ENCODE assay signal across 21 mouse cellular contexts in genomic region chr7:110209422-110209821, GRCm38 (mm10). TPM values are rescaled to one million over a fixed set of nuclear protein-coding genes. Genes with fewer than 3 reads are reported as not detected.
A peak's percentile ranks its signal among the peaks of the same experiment; 100 is the strongest.
DNase-seq lines count a peak whose midpoint lies in the region; ATAC-seq and TF ChIP-seq lines count a peak whose summit lies in the region.
"Had no signal": no experiment of that assay in that cellular context is flagged by ENCODE, and none has a peak within 500 bp of the region (broad histone marks: within the 10 kb centered on the region; RNA-seq: fewer than 3 reads in every experiment).

No protein-coding gene starts in this region.

- H3K9me3 ChIP-seq in MEL (replicated peaks; ENCODE audit: insufficient read depth, low read length), result no peaks in the 10 kb centered on the region
- no peaks in the 10 kb centered on the region for H3K9me3 ChIP-seq in liver, embryonic 13.5 days (replicated peaks)
- no peaks in the 10 kb centered on the region; the same call in 1 of the 2 replicates for H3K9me3 ChIP-seq in heart, embryonic 10.5 days
- H3K9me3 ChIP-seq in midbrain, embryonic 14.5 days (ENCODE audit: control insufficient read depth, low read length), result peaks cover 9% of the 10 kb centered on the region; the same call in 1 of the 2 replicates
- H3K9me3 ChIP-seq: embryonic facial prominence, embryonic 12.5 days had no signal

- peaks cover 8 to 13% of the 10 kb centered on the region in 2 experiments for H3K4me1 ChIP-seq in MEL (ENCODE audit: control insufficient read depth in 1 of 2, insufficient read depth in 2 of 2, low read length in 2 of 2)
- peaks cover 13% of the 10 kb centered on the region for H3K4me1 ChIP-seq in liver, embryonic 13.5 days (replicated peaks)
- no peaks in the 10 kb centered on the region for H3K4me1 ChIP-seq in heart, embryonic 10.5 days
- H3K4me1 ChIP-seq in midbrain, embryonic 14.5 days (ENCODE audit: control insufficient read depth, insufficient read depth, low read length), result no peaks in the 10 kb centered on the region
- H3K4me1 ChIP-seq: embryonic facial prominence, embryonic 12.5 days; kidney, embryonic 15.5 days; limb, embryonic 13.5 days; midbrain, embryonic 12.5 days; neural tube, embryonic 13.5 days had no signal

- H3K9ac ChIP-seq in MEL (ENCODE audit: control insufficient read depth, low read depth, low read length, poor library complexity, severe bottlenecking), result no peak overlapping the region
- H3K9ac ChIP-seq in liver, embryonic 13.5 days, result no peak overlapping the region
- no peak overlapping the region for H3K9ac ChIP-seq in midbrain, embryonic 14.5 days (replicated peaks; ENCODE audit: low read length)
- H3K9ac ChIP-seq: embryonic facial prominence, embryonic 12.5 days; kidney, embryonic 15.5 days; limb, embryonic 13.5 days; midbrain, embryonic 12.5 days; neural tube, embryonic 13.5 days had no signal

- peak; percentile 75 to 85 for TF ChIP-seq EP300 in MEL (IDR thresholded peaks at IDR 0.05; ENCODE audit: low read depth in 1 of 2, low read length in 2 of 2)

- peak; percentile 50 for ATAC-seq in liver, embryonic 13.5 days (ENCODE audit: low read depth)
- no peak for ATAC-seq in midbrain, embryonic 14.5 days (ENCODE audit: low FRiP score, low TSS enrichment)
- ATAC-seq: forebrain, embryonic 14.5 days had no signal

- no peaks in the 10 kb centered on the region for H3K27me3 ChIP-seq in MEL (ENCODE audit: control insufficient read depth in 1 of 2, insufficient read depth in 2 of 2, low read length in 2 of 2)
- no peaks in the 10 kb centered on the region for H3K27me3 ChIP-seq in liver, embryonic 13.5 days
- H3K27me3 ChIP-seq in heart, embryonic 10.5 days (ENCODE audit: insufficient read depth, poor library complexity, severe bottlenecking), result no peaks in the 10 kb centered on the region
- no peaks in the 10 kb centered on the region for H3K27me3 ChIP-seq in midbrain, embryonic 14.5 days (ENCODE audit: control insufficient read depth, insufficient read depth, low read length)
- H3K27me3 ChIP-seq: embryonic facial prominence, embryonic 12.5 days; kidney, embryonic 15.5 days; limb, embryonic 13.5 days; midbrain, embryonic 12.5 days; neural tube, embryonic 13.5 days had no signal

- H3K27ac ChIP-seq in MEL (ENCODE audit: control insufficient read depth, low read depth, low read length), result no peak overlapping the region
- H3K27ac ChIP-seq in liver, embryonic 13.5 days, result no peak overlapping the region
- H3K27ac ChIP-seq in heart, embryonic 10.5 days, result no peak overlapping the region
- H3K27ac ChIP-seq in midbrain, embryonic 14.5 days (replicated peaks; ENCODE audit: low read depth, low read length), result no peak overlapping the region
- H3K27ac ChIP-seq: embryonic facial prominence, embryonic 12.5 days; heart, adult 2 months; kidney, embryonic 15.5 days; limb, embryonic 13.5 days; midbrain, embryonic 12.5 days; neural tube, embryonic 13.5 days had no signal

- TF ChIP-seq CTCF in MEL (IDR thresholded peaks at IDR 0.05 in 2 of 3, conservative IDR thresholded peaks at IDR 0.05 in 1 of 3; ENCODE audit: control insufficient read depth in 1 of 3, insufficient read depth in 1 of 3, low read depth in 2 of 3, low read length in 3 of 3, poor library complexity in 1 of 3, severe bottlenecking in 1 of 3), result no peak

- TF ChIP-seq POLR2A in MEL (IDR thresholded peaks at IDR 0.05; ENCODE audit: control insufficient read depth in 1 of 2, insufficient read depth in 1 of 2, low read depth in 1 of 2, low read length in 2 of 2, poor library complexity in 1 of 2), result no peak

- no peak overlapping the region for H3K4me3 ChIP-seq in MEL (ENCODE audit: control insufficient read depth in 1 of 2, insufficient read depth in 1 of 2, low read depth in 2 of 2, low read length in 2 of 2)
- no peak overlapping the region for H3K4me3 ChIP-seq in liver, embryonic 13.5 days (replicated peaks)
- no peak overlapping the region for H3K4me3 ChIP-seq in heart, embryonic 10.5 days
- no peak overlapping the region for H3K4me3 ChIP-seq in midbrain, embryonic 14.5 days (replicated peaks; ENCODE audit: low read depth, low read length)
- H3K4me3 ChIP-seq: embryonic facial prominence, embryonic 12.5 days; erythroblast, embryonic 14.5 days; heart, adult 2 months; kidney, embryonic 15.5 days; limb, embryonic 13.5 days; midbrain, embryonic 12.5 days; neural tube, embryonic 13.5 days had no signal

- DNase-seq in adrenal gland, postnatal 14 days, result peak; percentile 8
- no peak for DNase-seq in adrenal gland, postnatal 36 days
- peak; percentile 52 for DNase-seq in MEL (ENCODE audit: low read depth, low spot score)
- DNase-seq in liver, embryonic 13.5 days, result peak; percentile 36
- peak; percentile 38 to 62 for DNase-seq in lung, postnatal 4 days
- DNase-seq in heart, embryonic 10.5 days (ENCODE audit: low spot score), result no peak
- DNase-seq in midbrain, embryonic 14.5 days, result no peak
- DNase-seq in B cell, adult 2 months, result no peak
- DNase-seq: cerebellum, adult 9-11 months; gastrocnemius, postnatal 25 days; heart, adult 2 months; layer of hippocampus, postnatal 36 days; right cerebral cortex, adult 18-20 months; thymus, postnatal 25 days had no signal

- H3K79me2 ChIP-seq in MEL (ENCODE audit: control insufficient read depth, insufficient read depth, low read length, poor library complexity), result no peaks in the 10 kb centered on the region

- H3K36me3 ChIP-seq in MEL (ENCODE audit: control insufficient read depth in 1 of 2, insufficient read depth in 2 of 2, low read length in 2 of 2), result peaks cover 0 to 9% of the 10 kb centered on the region in 2 experiments; a peak in 2 of 4 replicates
- no peaks in the 10 kb centered on the region for H3K36me3 ChIP-seq in liver, embryonic 13.5 days
- no peaks in the 10 kb centered on the region for H3K36me3 ChIP-seq in heart, embryonic 10.5 days
- H3K36me3 ChIP-seq in midbrain, embryonic 14.5 days (ENCODE audit: control insufficient read depth, insufficient read depth, low read length), result no peaks in the 10 kb centered on the region
- H3K36me3 ChIP-seq: embryonic facial prominence, embryonic 12.5 days; kidney, embryonic 15.5 days; limb, embryonic 13.5 days; midbrain, embryonic 12.5 days; neural tube, embryonic 13.5 days had no signal

- 20% methylated on average over 6 of the region's 6 CpGs for WGBS in liver, embryonic 13.5 days (ENCODE audit: insufficient replicate concordance)
- WGBS in heart, embryonic 10.5 days, result 50% methylated on average over 6 of the region's 6 CpGs
- 90% methylated on average over 6 of the region's 6 CpGs for WGBS in midbrain, embryonic 14.5 days

- TF ChIP-seq RAD21 in MEL (IDR thresholded peaks at IDR 0.05; ENCODE audit: low read depth, low read length), result no peak

- peak overlapping the region; percentile 4; the same call in 1 of the 2 replicates for H3K4me2 ChIP-seq in liver, embryonic 13.5 days
- no peak overlapping the region for H3K4me2 ChIP-seq in midbrain, embryonic 14.5 days (ENCODE audit: low read length)
- H3K4me2 ChIP-seq: embryonic facial prominence, embryonic 12.5 days; kidney, embryonic 15.5 days; limb, embryonic 13.5 days; midbrain, embryonic 12.5 days; neural tube, embryonic 13.5 days had no signal

TF ChIP-seq in MEL, 35 proteins besides CTCF, POLR2A, EP300 and RAD21 (continues in another document):
- TF ChIP-seq GABPA (IDR thresholded peaks at IDR 0.05; ENCODE audit: low read depth, low read length), result no peak
- TF ChIP-seq MAFK (IDR thresholded peaks at IDR 0.05; ENCODE audit: borderline replicate concordance, low read depth, low read length), result no peak
- no peak for TF ChIP-seq JUND (IDR thresholded peaks at IDR 0.05; ENCODE audit: low read depth, low read length)
- TF ChIP-seq SMC3 (IDR thresholded peaks at IDR 0.05; ENCODE audit: low read depth, low read length), result no peak
- peak; percentile 91 for TF ChIP-seq GATA1 (IDR thresholded peaks at IDR 0.05; ENCODE audit: low read depth, low read length)
- TF ChIP-seq MAX (IDR thresholded peaks at IDR 0.05; ENCODE audit: low read length), result no peak
- no peak for TF ChIP-seq BHLHE40 (IDR thresholded peaks at IDR 0.05; ENCODE audit: borderline replicate concordance, low read depth, low read length)
- peak; percentile 67 for TF ChIP-seq RCOR1 (IDR thresholded peaks at IDR 0.05; ENCODE audit: low read depth, low read length)
- no peak for TF ChIP-seq MYC (IDR thresholded peaks at IDR 0.05; ENCODE audit: low read depth, low read length)
- TF ChIP-seq USF2 (IDR thresholded peaks at IDR 0.05; ENCODE audit: borderline replicate concordance in 1 of 2, insufficient read depth in 1 of 2, low read depth in 1 of 2, low read length in 2 of 2), result no peak
- TF ChIP-seq ZC3H11A (IDR thresholded peaks at IDR 0.05; ENCODE audit: low read depth, low read length), result no peak
- no peak for TF ChIP-seq MXI1 (IDR thresholded peaks at IDR 0.05; ENCODE audit: low read depth, low read length)
- TF ChIP-seq ELF1 (IDR thresholded peaks at IDR 0.05; ENCODE audit: low read depth, low read length), result 0 out of 2 replicates have a peak, but pooled peaks have one; percentile 26
- TF ChIP-seq CHD2 (IDR thresholded peaks at IDR 0.05; ENCODE audit: low read length), result no peak
- no peak for TF ChIP-seq MEF2A (IDR thresholded peaks at IDR 0.05; ENCODE audit: extremely low read depth, insufficient replicate concordance, low read depth, low read length, poor library complexity, severe bottlenecking)
- TF ChIP-seq E2F4 (IDR thresholded peaks at IDR 0.05; ENCODE audit: borderline replicate concordance, low read depth, low read length), result no peak
- no peak for TF ChIP-seq NELFE (IDR thresholded peaks at IDR 0.05; ENCODE audit: low read depth, low read length)
- peak; percentile 41 for TF ChIP-seq TAL1 (IDR thresholded peaks at IDR 0.05; ENCODE audit: low read length)
- no peak for TF ChIP-seq NRF1 (IDR thresholded peaks at IDR 0.05; ENCODE audit: insufficient read depth, low read depth, low read length, poor library complexity, severe bottlenecking)
- no peak for TF ChIP-seq ZNF384 (IDR thresholded peaks at IDR 0.05; ENCODE audit: low read depth, low read length)
- peak; percentile 73 for TF ChIP-seq ETS1 (IDR thresholded peaks at IDR 0.05; ENCODE audit: low read depth, low read length)
- peak; percentile 88 for TF ChIP-seq TCF12 (IDR thresholded peaks at IDR 0.05; ENCODE audit: low read depth, low read length)
- TF ChIP-seq USF1 (IDR thresholded peaks at IDR 0.05; ENCODE audit: low read depth, low read length), result no peak

RNA-seq across cellular contexts. Expression of gene Swap70, which starts 12.1 kb away (rescaled TPM):
- total RNA-seq in adrenal gland, postnatal 14 days (2021), result 17.2 and 28.1 TPM in 2 replicates
- total RNA-seq in adrenal gland, postnatal 36 days (2021), result 10 to 100 TPM; 16.0 to 20.4 TPM
- 18.3 and 22.3 TPM in 2 replicates for total RNA-seq in MEL (2012; rRNA removed)
- 10 to 100 TPM in 1 of 2 experiments, not detected in 1; 23.3 TPM for polyA plus RNA-seq in MEL (2012; ENCODE audit: insufficient read depth in 1 of 2, insufficient read length in 2 of 2, low read depth in 1 of 2, low replicate concordance in 2 of 2, missing spikeins in 1 of 2)
- polyA plus RNA-seq in liver, embryonic 13.5 days (2015; fragmentation: Nextera tagmentation; extraction: Ambion mirVana), result 10.2 and 12.9 TPM in 2 replicates
- polyA plus RNA-seq in heart, embryonic 10.5 days (2016; fragmentation: Nextera tagmentation; extraction: Ambion mirVana), result 22.8 and 26.6 TPM in 2 replicates
- 3.7 and 8.4 TPM in 2 replicates for polyA plus RNA-seq in midbrain, embryonic 14.5 days (2014; fragmentation: Nextera tagmentation; extraction: Ambion mirVana)

Comparison
In these comparisons a context has a peak if more than half of its experiments do, and no peak if none do; other contexts are left out.
1. DNase-seq: peak in adrenal gland, postnatal 14 days (single experiment), MEL (single experiment), liver, embryonic 13.5 days (single experiment) and lung, postnatal 4 days (2 of 2); none in adrenal gland, postnatal 36 days (0 of 2), heart, embryonic 10.5 days (single experiment), midbrain, embryonic 14.5 days (single experiment) and B cell, adult 2 months (0 of 2).